Mouse (Mus musculus): ENCODE measurements at regions not wholly inside any gene's neighbourhood (a gene's known extent, or its start where the extent isn't known, plus 50 kb on each side); places are given as distances from the start of the nearest gene placed in this dataset.

GRCm38 (mm10) chr13:85570886-85571527, 282.1 kb upstream of the Rasa1 start:
- DNase-seq, result no peak

GRCm38 (mm10) chr13:85557821-85558220, 268.9 kb upstream of the Rasa1 start:
- no peak for DNase-seq

GRCm38 (mm10) chr13:85556101-85556853, 267.3 kb upstream of the Rasa1 start:
- DNase-seq, result no peak

GRCm38 (mm10) chr13:85553072-85553471, 264.1 kb upstream of the Rasa1 start:
- no peak for DNase-seq

- DNase-seq, result no peak
Observed at GRCm38 (mm10) chr13:85509671-85510070, 220.7 kb upstream of the Rasa1 start.

- DNase-seq, result no peak
Observed at GRCm38 (mm10) chr13:85508552-85508951, 219.6 kb upstream of the Rasa1 start.

- no peak for DNase-seq
Observed at GRCm38 (mm10) chr13:85507374-85508101, 218.6 kb upstream of the Rasa1 start.

- no peak for DNase-seq
Observed at GRCm38 (mm10) chr13:85506875-85507274, 217.9 kb upstream of the Rasa1 start.

GRCm38 (mm10) chr13:85506030-85506429, 217.1 kb upstream of the Rasa1 start:
- no peak for DNase-seq

- DNase-seq, result no peak
Observed at GRCm38 (mm10) chr13:85505046-85505445, 216.1 kb upstream of the Rasa1 start.

GRCm38 (mm10) chr13:85504001-85504400, 215.1 kb upstream of the Rasa1 start:
- DNase-seq, result no peak

GRCm38 (mm10) chr13:85498696-85499095, 209.8 kb upstream of the Rasa1 start:
- no peak for DNase-seq

- DNase-seq, result no peak
Observed at GRCm38 (mm10) chr13:85484790-85485189, 195.9 kb upstream of the Rasa1 start.

- DNase-seq, result no peak
Observed at GRCm38 (mm10) chr13:85483348-85483747, 194.4 kb upstream of the Rasa1 start.

GRCm38 (mm10) chr13:85479405-85479804, 190.5 kb upstream of the Rasa1 start:
- no peak for DNase-seq

- no peak for DNase-seq
Observed at GRCm38 (mm10) chr13:85476274-85476846, 187.4 kb upstream of the Rasa1 start.

GRCm38 (mm10) chr13:85471340-85471739, 182.4 kb upstream of the Rasa1 start:
- DNase-seq, result no peak

GRCm38 (mm10) chr13:85459387-85459786, 170.5 kb upstream of the Rasa1 start:
- DNase-seq, result no peak

GRCm38 (mm10) chr13:85458611-85459010, 169.7 kb upstream of the Rasa1 start:
- DNase-seq, result no peak

GRCm38 (mm10) chr13:85439581-85439980, 150.7 kb upstream of the Rasa1 start:
- no peak for DNase-seq

- DNase-seq, result no peak
Observed at GRCm38 (mm10) chr13:85437875-85438274, 148.9 kb upstream of the Rasa1 start.

- DNase-seq, result no peak
Observed at GRCm38 (mm10) chr13:85437009-85437408, 148.1 kb upstream of the Rasa1 start.

GRCm38 (mm10) chr13:85436254-85436653, 147.3 kb upstream of the Rasa1 start:
- no peak for DNase-seq
